Mouse (Mus musculus): ENCODE measurements around the gene Atg4d. TPM values are rescaled to one million over a fixed set of nuclear protein-coding genes. Genes with fewer than 3 reads are reported as not detected.
A peak's percentile ranks its signal among the peaks of the same experiment; 100 is the strongest.
"Not testable (repeated sequence)": the region's sequence is repeated elsewhere in the genome, so short reads cannot be mapped to it uniquely, and the experiment has no call there.

Gene Atg4d
- 45.2 and 48.5 TPM in 2 replicates for polyA plus RNA-seq (2016; fragmentation: Nextera tagmentation; extraction: Ambion mirVana)

- WGBS = under 1% methylated on average over 49 of the region's 49 CpGs
- H3K4me1 ChIP-seq = peaks cover 25% of the 10 kb centered on the region
- DNase-seq (ENCODE audit: extremely low spot score, low spot score) = peak; percentile 99
- H3K9me3 ChIP-seq = no peaks in the 10 kb centered on the region
- H3K36me3 ChIP-seq (replicated peaks) = peaks cover 36% of the 10 kb centered on the region
- no peaks in the 10 kb centered on the region for H3K27me3 ChIP-seq (ENCODE audit: poor library complexity, severe bottlenecking)
- H3K27ac ChIP-seq = peak within 1 kb of the TSS; percentile 93
- H3K4me3 ChIP-seq = peak within 1 kb of the TSS; percentile 92
Measured at GRCm38 (mm10) chr9:21265000-21265561, at the start of gene Atg4d. Gene Atg4d (plus strand): TSS chr9:21265293.

- WGBS = 75% methylated on average over 25 of the region's 25 CpGs
- H3K27ac ChIP-seq = peak overlapping the region; percentile 27
- no peak for DNase-seq (ENCODE audit: extremely low spot score, low spot score)
- H3K4me1 ChIP-seq = peaks cover 26% of the 10 kb centered on the region
- no peaks in the 10 kb centered on the region for H3K9me3 ChIP-seq
- no peaks in the 10 kb centered on the region for H3K36me3 ChIP-seq (replicated peaks)
- peaks cover 12% of the 10 kb centered on the region for H3K27me3 ChIP-seq (ENCODE audit: poor library complexity, severe bottlenecking)
- no peak overlapping the region for H3K4me3 ChIP-seq
Measured at GRCm38 (mm10) chr9:21216050-21216841, 48.8 kb upstream of the Atg4d start.

- Histone ChIP-seq H3K4me3 (no peak overlapping the region), H3K9me3 (peaks cover 11% of the 10 kb centered on the region), H3K27me3 (ENCODE audit: poor library complexity, severe bottlenecking) (peaks cover 21% of the 10 kb centered on the region), H3K4me1 (peaks cover 27% of the 10 kb centered on the region), H3K27ac (no peak overlapping the region), H3K36me3 (replicated peaks) (no peaks in the 10 kb centered on the region)
- WGBS = 43% methylated on average over 3 of the region's 3 CpGs
- no peak for DNase-seq (ENCODE audit: extremely low spot score, low spot score)
Measured at GRCm38 (mm10) chr9:21219820-21220219, 45.3 kb upstream of the Atg4d start.

GRCm38 (mm10) chr9:21220490-21221382 is 44.4 kb upstream of the Atg4d start:
- Histone ChIP-seq H3K9me3 (peaks cover 11% of the 10 kb centered on the region), H3K36me3 (replicated peaks) (no peaks in the 10 kb centered on the region), H3K4me3 (peak overlapping the region; percentile 36), H3K27me3 (ENCODE audit: poor library complexity, severe bottlenecking) (peaks cover 29% of the 10 kb centered on the region), H3K27ac (0 out of 2 replicates have a peak overlapping the region, but pooled peaks have one; percentile 44), H3K4me1 (peaks cover 34% of the 10 kb centered on the region)
- 15% methylated on average over 21 of the region's 21 CpGs for WGBS
- DNase-seq (ENCODE audit: extremely low spot score, low spot score) = peak; percentile 89

- Histone ChIP-seq H3K36me3 (replicated peaks) (no peaks in the 10 kb centered on the region), H3K27ac (no peak overlapping the region), H3K4me3 (peak overlapping the region; percentile 36; the same call in 1 of the 2 replicates), H3K27me3 (ENCODE audit: poor library complexity, severe bottlenecking) (peaks cover 35% of the 10 kb centered on the region), H3K4me1 (peaks cover 27% of the 10 kb centered on the region), H3K9me3 (peaks cover 11% of the 10 kb centered on the region)
- WGBS = 19% methylated on average over 7 of the region's 7 CpGs
- no peak for DNase-seq (ENCODE audit: extremely low spot score, low spot score)
Measured at GRCm38 (mm10) chr9:21221383-21221929, 43.6 kb upstream of the Atg4d start.

- WGBS = 93% methylated on average over 2 of the region's 2 CpGs
- not testable (repeated sequence) for H3K4me3 ChIP-seq; H3K36me3 ChIP-seq (replicated peaks); H3K27ac ChIP-seq; DNase-seq (ENCODE audit: extremely low spot score, low spot score)
- H3K9me3 ChIP-seq = peaks cover 11% of the 10 kb centered on the region
- peaks cover 43% of the 10 kb centered on the region for H3K27me3 ChIP-seq (ENCODE audit: poor library complexity, severe bottlenecking)
- H3K4me1 ChIP-seq = peaks cover 34% of the 10 kb centered on the region
Measured at GRCm38 (mm10) chr9:21223490-21223889, 41.6 kb upstream of the Atg4d start.

- no peak for DNase-seq (ENCODE audit: extremely low spot score, low spot score)
- WGBS = 92% methylated on average over 6 of the region's 6 CpGs
- Histone ChIP-seq H3K27ac (no peak overlapping the region), H3K4me1 (peaks cover 35% of the 10 kb centered on the region), H3K27me3 (ENCODE audit: poor library complexity, severe bottlenecking) (peaks cover 47% of the 10 kb centered on the region), H3K36me3 (replicated peaks) (peaks cover 2% of the 10 kb centered on the region), H3K9me3 (peaks cover 11% of the 10 kb centered on the region), H3K4me3 (no peak overlapping the region)
Measured at GRCm38 (mm10) chr9:21223906-21224305, 41.2 kb upstream of the Atg4d start.

- Histone ChIP-seq H3K4me3 (peak overlapping the region; percentile 38), H3K27ac (0 out of 2 replicates have a peak overlapping the region, but pooled peaks have one; percentile 40), H3K36me3 (replicated peaks) (peaks cover 11% of the 10 kb centered on the region), H3K9me3 (peaks cover 11% of the 10 kb centered on the region), H3K4me1 (peaks cover 35% of the 10 kb centered on the region), H3K27me3 (ENCODE audit: poor library complexity, severe bottlenecking) (peaks cover 50% of the 10 kb centered on the region)
- 24% methylated on average over 26 of the region's 26 CpGs for WGBS
- DNase-seq (ENCODE audit: extremely low spot score, low spot score) = no peak
Measured at GRCm38 (mm10) chr9:21224576-21225414, 40.3 kb upstream of the Atg4d start.

DNA sequence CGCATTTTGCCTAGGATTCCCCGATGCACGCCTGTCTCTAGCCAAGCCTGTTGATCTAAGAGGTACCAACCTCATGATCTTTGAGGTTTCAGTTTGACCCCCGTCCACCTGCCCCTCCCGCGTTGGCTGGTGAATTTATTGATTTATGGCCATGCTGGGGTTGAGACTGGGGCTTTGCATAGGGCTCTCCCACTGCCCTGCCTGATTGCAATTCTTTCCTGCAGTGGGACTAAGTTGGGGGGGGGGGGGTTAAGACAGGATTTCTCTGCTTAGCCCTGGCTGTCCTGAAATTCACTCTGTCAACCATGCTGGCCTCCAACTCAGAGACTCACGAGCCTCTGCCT is 39.7 kb upstream of the Atg4d start:
- WGBS = 21% methylated on average over 7 of the region's 7 CpGs
- Histone ChIP-seq H3K4me1 (peaks cover 35% of the 10 kb centered on the region), H3K27ac (0 out of 2 replicates have a peak overlapping the region, but pooled peaks have one; percentile 40), H3K4me3 (peak overlapping the region; percentile 38), H3K36me3 (replicated peaks) (peaks cover 17% of the 10 kb centered on the region), H3K9me3 (peaks cover 11% of the 10 kb centered on the region), H3K27me3 (ENCODE audit: poor library complexity, severe bottlenecking) (peaks cover 50% of the 10 kb centered on the region)
- DNase-seq (ENCODE audit: extremely low spot score, low spot score) = no peak

- peaks cover 36% of the 10 kb centered on the region for H3K36me3 ChIP-seq (replicated peaks)
- peak overlapping the region; percentile 39 for H3K4me3 ChIP-seq
- H3K9me3 ChIP-seq = peaks cover 11% of the 10 kb centered on the region
- H3K4me1 ChIP-seq = peaks cover 33% of the 10 kb centered on the region
- DNase-seq (ENCODE audit: extremely low spot score, low spot score) = peak; percentile 42
- 13% methylated on average over 16 of the region's 16 CpGs for WGBS
- peak overlapping the region; percentile 77 for H3K27ac ChIP-seq
- H3K27me3 ChIP-seq (ENCODE audit: poor library complexity, severe bottlenecking) = peaks cover 50% of the 10 kb centered on the region
Measured at GRCm38 (mm10) chr9:21227342-21227741, 37.8 kb upstream of the Atg4d start.

DNA sequence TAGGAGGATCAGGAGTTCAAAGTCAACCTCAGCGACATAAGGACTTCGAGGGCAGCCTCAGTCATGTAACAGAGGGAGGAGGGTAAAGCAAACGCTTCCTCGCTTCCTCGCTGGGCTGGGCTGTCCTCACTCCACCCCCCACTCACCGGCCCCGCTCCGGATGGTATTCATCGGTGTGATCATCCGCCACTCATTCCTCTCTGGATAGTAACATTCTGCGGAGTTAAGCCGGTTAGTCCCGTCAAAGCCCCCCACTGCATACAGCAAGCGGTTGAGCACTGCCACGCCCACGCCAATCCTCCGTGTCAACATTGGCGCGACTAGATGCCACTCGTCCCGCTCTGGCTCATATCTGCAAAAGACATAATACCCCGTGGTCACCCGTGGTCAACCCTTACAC is 33.5 kb upstream of the Atg4d start:
- no peak for DNase-seq (ENCODE audit: extremely low spot score, low spot score)
- 55% methylated on average over 23 of the region's 23 CpGs for WGBS

More for the DNA sequence above, 33.5 kb upstream of the Atg4d start:
- Histone ChIP-seq H3K27me3 (ENCODE audit: poor library complexity, severe bottlenecking) (peaks cover 34% of the 10 kb centered on the region), H3K9me3 (no peaks in the 10 kb centered on the region), H3K4me3 (no peak overlapping the region), H3K4me1 (peaks cover 24% of the 10 kb centered on the region), H3K36me3 (replicated peaks) (peaks cover 78% of the 10 kb centered on the region), H3K27ac (no peak overlapping the region)
